ENCODE assay signal across 11 mouse cellular contexts in the genomic region with DNA sequence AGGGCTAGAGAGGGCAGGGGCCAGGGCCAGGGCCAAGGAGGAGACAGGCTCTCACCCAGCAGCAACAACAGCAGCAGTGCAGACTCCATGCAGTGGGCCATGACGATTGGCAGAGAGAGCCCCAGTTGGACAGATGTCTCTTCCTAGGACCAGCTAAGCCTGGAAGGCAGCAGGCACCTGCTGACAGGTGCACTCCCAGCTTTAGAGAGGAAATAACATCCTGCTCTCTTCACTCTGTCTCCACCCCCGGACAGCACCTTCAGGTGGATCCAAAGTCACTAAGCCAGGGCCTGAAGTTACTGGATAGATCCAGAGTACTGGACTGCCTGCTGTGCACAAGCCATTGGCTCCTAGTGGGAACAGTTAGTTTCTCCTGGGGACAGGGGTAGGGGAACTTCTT. TPM values are rescaled to one million over a fixed set of nuclear protein-coding genes. Genes with fewer than 3 reads are reported as not detected.
DNase-seq lines count a peak whose midpoint lies in the region; ATAC-seq and TF ChIP-seq lines count a peak whose summit lies in the region.
"Had no signal": no experiment of that assay in that cellular context is flagged by ENCODE, and none has a peak within 500 bp of the region (broad histone marks: within the 10 kb centered on the region; RNA-seq: fewer than 3 reads in every experiment).

A gene (minus strand): TSS at position 101 of the 400 bp plus-strand sequence.

- TF ChIP-seq POLR2A in thymus, adult 2 months (IDR thresholded peaks at IDR 0.05; ENCODE audit: control insufficient read depth, extremely low read depth, insufficient read depth, low read length, poor library complexity) = no peak

- 60% methylated on average over 2 of the region's 2 CpGs for WGBS in hindbrain, embryonic 12.5 days
- 71% methylated on average over 2 of the region's 2 CpGs for WGBS in hindbrain, embryonic 10.5 days
- WGBS in thymus, adult 2 months = 88% methylated on average over 2 of the region's 2 CpGs
- WGBS in stomach, embryonic 16.5 days = 74% methylated on average over 2 of the region's 2 CpGs

- peak within 1 kb of the TSS; percentile 78; the same call in 1 of the 2 replicates for H3K9ac ChIP-seq in hindbrain, embryonic 12.5 days
- no peak within 1 kb of the TSS for H3K9ac ChIP-seq in stomach, embryonic 16.5 days (ENCODE audit: low read length)

- no peak for DNase-seq in hindbrain, embryonic 10.5 days (ENCODE audit: low spot score)
- no peak for DNase-seq in thymus, adult 2 months
- no peak for DNase-seq in thymus, postnatal 4 days
- DNase-seq in left cerebral cortex, postnatal 25 days (ENCODE audit: low spot score in 2 of 2) = no peak
- DNase-seq in gastrocnemius, adult 2 months = no peak
- no peak for DNase-seq in thymus, postnatal 14 days
- DNase-seq: heart, postnatal 4 days; lung, postnatal 14 days had no signal

- peak within 1 kb of the TSS; percentile 93 for H3K4me2 ChIP-seq in hindbrain, embryonic 12.5 days (replicated peaks)
- no peak within 1 kb of the TSS for H3K4me2 ChIP-seq in stomach, embryonic 16.5 days (ENCODE audit: low read depth, low read length)

- H3K36me3 ChIP-seq in hindbrain, embryonic 12.5 days = no peaks in the 10 kb centered on the region
- H3K36me3 ChIP-seq in hindbrain, embryonic 10.5 days = no peaks in the 10 kb centered on the region
- H3K36me3 ChIP-seq in thymus, adult 2 months (ENCODE audit: control insufficient read depth, insufficient read depth, low read length) = no peaks in the 10 kb centered on the region
- H3K36me3 ChIP-seq in stomach, embryonic 16.5 days (ENCODE audit: control insufficient read depth, insufficient read depth, low read length) = no peaks in the 10 kb centered on the region

- H3K27me3 ChIP-seq in hindbrain, embryonic 12.5 days = peaks cover 48% of the 10 kb centered on the region
- peaks cover 68% of the 10 kb centered on the region for H3K27me3 ChIP-seq in hindbrain, embryonic 10.5 days (ENCODE audit: insufficient read depth, poor library complexity, severe bottlenecking)
- no peaks in the 10 kb centered on the region; the same call in 1 of the 2 replicates for H3K27me3 ChIP-seq in thymus, adult 2 months (ENCODE audit: control insufficient read depth, insufficient read depth, low read length)
- peaks cover 32% of the 10 kb centered on the region for H3K27me3 ChIP-seq in stomach, embryonic 16.5 days (ENCODE audit: control insufficient read depth, insufficient read depth, low read length)

- no peak within 1 kb of the TSS for H3K27ac ChIP-seq in hindbrain, embryonic 12.5 days
- H3K27ac ChIP-seq in hindbrain, embryonic 10.5 days = no peak within 1 kb of the TSS
- H3K27ac ChIP-seq in thymus, adult 2 months (ENCODE audit: control insufficient read depth, insufficient read depth, low read length) = no peak within 1 kb of the TSS
- no peak within 1 kb of the TSS for H3K27ac ChIP-seq in stomach, embryonic 16.5 days (ENCODE audit: low read length)
- H3K27ac ChIP-seq in gastrocnemius, adult 2 months = no peak within 1 kb of the TSS

- intact Hi-C loops in left cerebral cortex, postnatal 25 days (cut with DNase I) = loop anchor here (5.0 kb wide), 1 partner anchor 119 kb away; a partner anchor contains a TSS
- intact Hi-C loops in gastrocnemius, adult 2 months (cut with DNase I) = no loop called here

- 0 out of 2 replicates have a peak within 1 kb of the TSS, but pooled peaks have one; percentile 59 for H3K4me3 ChIP-seq in hindbrain, embryonic 12.5 days
- H3K4me3 ChIP-seq in hindbrain, embryonic 10.5 days = no peak within 1 kb of the TSS
- H3K4me3 ChIP-seq in thymus, adult 2 months (ENCODE audit: control insufficient read depth, insufficient read depth, low read length) = no peak within 1 kb of the TSS
- H3K4me3 ChIP-seq in stomach, embryonic 16.5 days (replicated peaks; ENCODE audit: low read length) = no peak within 1 kb of the TSS
- H3K4me3 ChIP-seq in gastrocnemius, adult 2 months = no peak within 1 kb of the TSS; the same call in 1 of the 2 replicates

- H3K9me3 ChIP-seq in hindbrain, embryonic 12.5 days (replicated peaks) = no peaks in the 10 kb centered on the region
- no peaks in the 10 kb centered on the region for H3K9me3 ChIP-seq in hindbrain, embryonic 10.5 days
- H3K9me3 ChIP-seq in stomach, embryonic 16.5 days (replicated peaks; ENCODE audit: control insufficient read depth, low read length) = no peaks in the 10 kb centered on the region

- TF ChIP-seq CTCF in thymus, adult 2 months (IDR thresholded peaks at IDR 0.05; ENCODE audit: borderline replicate concordance, control insufficient read depth, extremely low read depth, insufficient read depth, low read length, poor library complexity) = no peak
- no peak for TF ChIP-seq CTCF in gastrocnemius, adult 2 months (IDR thresholded peaks at IDR 0.05)

- ATAC-seq in hindbrain, embryonic 12.5 days (ENCODE audit: low FRiP score) = no peak
- ATAC-seq in stomach, embryonic 16.5 days (ENCODE audit: insufficient read depth, low FRiP score) = no peak

- peaks cover 14% of the 10 kb centered on the region for H3K4me1 ChIP-seq in hindbrain, embryonic 12.5 days
- peaks cover 28% of the 10 kb centered on the region for H3K4me1 ChIP-seq in hindbrain, embryonic 10.5 days (replicated peaks)
- 0 out of 2 replicates have a peak, but pooled peaks cover 8% of the 10 kb centered on the region for H3K4me1 ChIP-seq in thymus, adult 2 months (replicated peaks; ENCODE audit: control insufficient read depth, insufficient read depth, low read length)
- peaks cover 16% of the 10 kb centered on the region for H3K4me1 ChIP-seq in stomach, embryonic 16.5 days (ENCODE audit: control insufficient read depth, insufficient read depth, low read length)

RNA-seq across cellular contexts. Expression of the gene that starts here (rescaled TPM):
- 10.8 and 14.9 TPM in 2 replicates for polyA plus RNA-seq in hindbrain, embryonic 12.5 days (2016; fragmentation: Nextera tagmentation; extraction: Ambion mirVana)
- 4.9 and 6.1 TPM in 2 replicates for polyA plus RNA-seq in hindbrain, embryonic 10.5 days (2016; fragmentation: Nextera tagmentation; extraction: Ambion mirVana)
- polyA plus RNA-seq in thymus, adult 2 months (2012; rRNA removed) = 12.7 and 14.3 TPM in 2 replicates
- 10 to 100 TPM; 58.3 to 63.0 TPM for total RNA-seq in left cerebral cortex, postnatal 25 days (2021)
- 9.8 and 10.9 TPM in 2 replicates for polyA plus RNA-seq in stomach, embryonic 16.5 days (2015; fragmentation: Nextera tagmentation; extraction: Ambion mirVana)
- 1 to 10 TPM; 1.1 to 1.7 TPM for total RNA-seq in gastrocnemius, adult 2 months (2021)
- total RNA-seq: CH12.LX had no signal

Comparison
In these comparisons a context has a peak if more than half of its experiments do, and no peak if none do; other contexts are left out.
1. RNA of the gene that starts here (total RNA-seq): 58.3 to 63.0 TPM in left cerebral cortex, postnatal 25 days; 1.1 to 1.7 TPM in gastrocnemius, adult 2 months; every median in the first group is over 10 times any median in the second.